Mouse (Mus musculus) liver, embryonic 15.5 days (tissue): ENCODE results near the gene Rpl14. TPM values are rescaled to one million over a fixed set of nuclear protein-coding genes. Genes with fewer than 3 reads are reported as not detected.
A peak's percentile ranks its signal among the peaks of the same experiment; 100 is the strongest.

Source experiments
- ATAC-seq: fragments of 200-750 bp; cut with Nextera tagmentation; 2 replicates; pipeline ENCODE4 v1.8.0; 2017; ENCODE audit warnings: moderate number of reproducible peaks, mild to moderate bottlenecking, moderate library complexity; ENCODE audit not compliant: insufficient read depth
- H3K27ac ChIP-seq: fragments of 300-500 bp; sonication (generic); replicated peaks from 2 replicates; pipeline ENCODE4 v1.5.1; 2015; ENCODE audit warnings: mild to moderate bottlenecking, inconsistent platforms
- H3K27me3 ChIP-seq: fragments of 300-500 bp; sonication (generic); 2 replicates; pipeline ENCODE4 v1.6.1; 2015; ENCODE audit warnings: mild to moderate bottlenecking, inconsistent platforms
- H3K36me3 ChIP-seq: fragments of 300-500 bp; sonication (generic); replicated peaks from 2 replicates; pipeline ENCODE4 v1.6.1; 2015; ENCODE audit warnings: moderate library complexity, mild to moderate bottlenecking, inconsistent platforms
- H3K4me1 ChIP-seq: fragments of 300-500 bp; sonication (generic); replicated peaks from 2 replicates; pipeline ENCODE4 v1.6.1; 2015; ENCODE audit warnings: inconsistent platforms
- H3K4me2 ChIP-seq: fragments of 300-500 bp; sonication (generic); 2 replicates; pipeline ENCODE4 v1.6.1; 2015; ENCODE audit warnings: moderate library complexity, mild to moderate bottlenecking, inconsistent platforms
- H3K4me3 ChIP-seq: fragments of 300-500 bp; sonication (generic); replicated peaks from 2 replicates; pipeline ENCODE4 v1.5.1; 2015; ENCODE audit warnings: mild to moderate bottlenecking, inconsistent platforms
- H3K9ac ChIP-seq: fragments of 300-500 bp; sonication (generic); 2 replicates; pipeline ENCODE4 v1.6.1; 2015; ENCODE audit warnings: moderate library complexity, mild to moderate bottlenecking, inconsistent platforms
- H3K9me3 ChIP-seq: fragments of 300-500 bp; sonication (generic); replicated peaks from 2 replicates; pipeline ENCODE4 v1.6.1; 2016; ENCODE audit warnings: inconsistent platforms
- WGBS: fragments of 180-500 bp; shearing (Covaris S2); methylation state at CpG from one replicate; pipeline ENCODE4 v1.1.7; 2015; ENCODE audit warnings: mixed read lengths; ENCODE audit not compliant: insufficient replicate concordance; 5-methylcytosine and 5-hydroxymethylcytosine counted together
- polyA plus RNA-seq: library from polyadenylated mRNA; unstranded; fragments of >200 nt; fragmentation: Nextera tagmentation; extraction: Ambion mirVana; gene quantifications from 2 replicates; pipeline ENCODE4 v1.2.1, GENCODE M21; 2015

Gene Rpl14
- polyA plus RNA-seq, 1 experiment from 2014 or later = 383 TPM

GRCm38 (mm10) chr9:120591490-120591889, 20.2 kb downstream of the Rpl14 start:
- ATAC-seq = no peak
- no peaks in the 10 kb centered on the region for H3K27me3 ChIP-seq

GRCm38 (mm10) chr9:120593383-120594101, 22.3 kb downstream of the Rpl14 start:
- Histone ChIP-seq H3K36me3 (no peaks in the 10 kb centered on the region), H3K9me3 (no peaks in the 10 kb centered on the region), H3K9ac (no peak overlapping the region), H3K27me3 (no peaks in the 10 kb centered on the region), H3K4me1 (no peaks in the 10 kb centered on the region), H3K27ac (no peak overlapping the region), H3K4me3 (no peak overlapping the region), H3K4me2 (no peak overlapping the region)
- no peak for ATAC-seq
- WGBS = 57% methylated on average over 9 of the region's 9 CpGs

More at GRCm38 (mm10) chr9:120591490-120591889, 20.2 kb downstream of the Rpl14 start:
- Histone ChIP-seq H3K9me3 (no peaks in the 10 kb centered on the region), H3K4me1 (no peaks in the 10 kb centered on the region), H3K4me3 (no peak overlapping the region), H3K9ac (no peak overlapping the region), H3K27ac (no peak overlapping the region), H3K4me2 (no peak overlapping the region), H3K36me3 (no peaks in the 10 kb centered on the region)
- 2% methylated on average over 9 of the region's 9 CpGs for WGBS

DNA sequence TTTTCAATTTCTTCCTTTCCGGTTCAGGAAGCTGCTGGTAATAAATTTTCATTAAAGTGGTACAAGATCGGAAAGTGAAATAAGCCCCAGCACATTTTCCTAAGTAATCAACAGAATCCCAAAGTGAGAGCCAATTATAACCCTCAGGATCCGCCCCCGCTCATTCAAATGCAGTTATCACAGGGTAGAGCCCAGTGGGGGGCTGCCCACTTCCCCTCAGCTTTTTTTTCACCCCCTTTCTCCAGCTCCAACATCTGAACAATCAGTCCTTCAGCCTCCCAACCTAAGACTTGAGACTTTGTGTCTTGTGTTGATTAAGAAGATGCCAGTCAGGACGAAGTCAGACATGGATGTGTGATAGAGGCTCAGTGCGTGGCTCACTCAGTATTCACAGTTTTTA, 23.6 kb downstream of the Rpl14 start:
- Histone ChIP-seq H3K9me3 (no peaks in the 10 kb centered on the region), H3K36me3 (no peaks in the 10 kb centered on the region), H3K27me3 (no peaks in the 10 kb centered on the region), H3K4me1 (no peaks in the 10 kb centered on the region), H3K4me3 (no peak overlapping the region), H3K9ac (no peak overlapping the region), H3K27ac (no peak overlapping the region), H3K4me2 (no peak overlapping the region)
- WGBS = 57% methylated on average over 6 of the region's 6 CpGs
- ATAC-seq = no peak

DNA sequence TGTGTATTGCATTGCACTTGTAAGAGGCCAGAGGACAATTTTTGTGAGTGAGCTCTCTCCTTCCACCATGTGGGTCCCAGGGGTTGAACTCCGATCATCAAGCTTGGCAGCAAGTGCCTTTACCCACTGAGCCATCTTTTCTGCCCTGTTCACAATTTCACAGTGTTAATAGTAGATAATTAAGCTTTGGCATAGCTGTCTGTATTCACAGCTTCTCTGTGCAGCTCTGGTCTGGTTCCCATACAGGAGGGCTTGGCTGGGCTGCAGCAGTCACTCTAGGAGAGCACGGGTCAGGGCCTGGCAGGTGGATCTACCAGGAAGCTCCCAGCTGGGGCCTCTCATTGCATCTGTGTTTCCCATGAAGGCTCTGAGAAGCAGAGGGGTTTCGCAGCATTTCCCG, 24.1 kb downstream of the Rpl14 start:
- H3K4me2 ChIP-seq = no peak overlapping the region
- H3K27me3 ChIP-seq = no peaks in the 10 kb centered on the region
- no peak overlapping the region for H3K4me3 ChIP-seq
- H3K4me1 ChIP-seq = no peaks in the 10 kb centered on the region
- H3K36me3 ChIP-seq = no peaks in the 10 kb centered on the region
- WGBS = 73% methylated on average over 4 of the region's 4 CpGs
- no peak for ATAC-seq
- no peak overlapping the region for H3K9ac ChIP-seq
- H3K9me3 ChIP-seq = no peaks in the 10 kb centered on the region
- no peak overlapping the region for H3K27ac ChIP-seq

DNA sequence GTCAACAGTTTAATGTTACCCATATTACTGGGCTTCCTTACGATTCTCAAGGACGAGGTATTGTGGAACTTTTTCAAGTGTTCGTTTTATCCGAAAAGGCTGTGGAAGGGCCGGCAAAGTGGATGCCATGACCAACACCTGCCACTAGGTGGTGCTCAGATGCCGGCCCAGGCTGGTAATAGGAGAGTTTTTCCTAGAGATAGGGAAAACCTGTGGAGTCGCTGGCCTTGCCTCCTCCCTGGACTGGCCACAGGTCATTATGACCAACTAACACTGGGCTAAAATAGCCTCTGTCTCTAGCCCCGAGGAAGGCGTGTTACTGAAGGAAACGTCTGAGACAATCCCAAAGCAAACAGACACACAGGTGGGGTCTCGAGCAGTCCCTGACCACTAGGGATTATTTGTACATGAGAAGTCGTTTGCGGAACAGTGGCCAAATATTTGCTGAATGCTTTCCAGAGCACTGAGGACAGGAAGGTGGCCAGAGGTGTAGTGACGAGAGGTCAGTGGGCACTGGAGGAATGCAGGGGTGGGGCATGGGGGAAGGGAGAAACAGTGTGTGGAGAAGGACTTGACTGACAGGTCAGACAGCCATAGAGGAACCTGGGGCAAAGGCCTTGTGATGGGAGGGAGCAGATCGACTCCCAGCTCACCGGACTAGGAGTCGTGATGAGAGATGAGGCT, 30.4 kb downstream of the Rpl14 start:
- peak overlapping the region; percentile 68 for H3K27ac ChIP-seq
- 14% methylated on average over 17 of the region's 17 CpGs for WGBS
- H3K4me3 ChIP-seq = peak overlapping the region; percentile 29
- H3K4me1 ChIP-seq = peaks cover 10% of the 10 kb centered on the region
- H3K36me3 ChIP-seq = no peaks in the 10 kb centered on the region
- no peaks in the 10 kb centered on the region for H3K9me3 ChIP-seq
- no peak overlapping the region for H3K9ac ChIP-seq
- peak overlapping the region; percentile 53 for H3K4me2 ChIP-seq
- H3K27me3 ChIP-seq = no peaks in the 10 kb centered on the region
- ATAC-seq = peak; percentile 88

GRCm38 (mm10) chr9:120602172-120602838, 31.1 kb downstream of the Rpl14 start:
- no peaks in the 10 kb centered on the region for H3K36me3 ChIP-seq
- peak overlapping the region; percentile 29 for H3K4me3 ChIP-seq
- H3K9ac ChIP-seq = no peak overlapping the region
- H3K27ac ChIP-seq = peak overlapping the region; percentile 68
- H3K9me3 ChIP-seq = no peaks in the 10 kb centered on the region
- ATAC-seq = peak; percentile 85
- WGBS = 44% methylated on average over 17 of the region's 17 CpGs
- peaks cover 10% of the 10 kb centered on the region for H3K4me1 ChIP-seq
- H3K27me3 ChIP-seq = no peaks in the 10 kb centered on the region
- peak overlapping the region; percentile 53 for H3K4me2 ChIP-seq

DNA sequence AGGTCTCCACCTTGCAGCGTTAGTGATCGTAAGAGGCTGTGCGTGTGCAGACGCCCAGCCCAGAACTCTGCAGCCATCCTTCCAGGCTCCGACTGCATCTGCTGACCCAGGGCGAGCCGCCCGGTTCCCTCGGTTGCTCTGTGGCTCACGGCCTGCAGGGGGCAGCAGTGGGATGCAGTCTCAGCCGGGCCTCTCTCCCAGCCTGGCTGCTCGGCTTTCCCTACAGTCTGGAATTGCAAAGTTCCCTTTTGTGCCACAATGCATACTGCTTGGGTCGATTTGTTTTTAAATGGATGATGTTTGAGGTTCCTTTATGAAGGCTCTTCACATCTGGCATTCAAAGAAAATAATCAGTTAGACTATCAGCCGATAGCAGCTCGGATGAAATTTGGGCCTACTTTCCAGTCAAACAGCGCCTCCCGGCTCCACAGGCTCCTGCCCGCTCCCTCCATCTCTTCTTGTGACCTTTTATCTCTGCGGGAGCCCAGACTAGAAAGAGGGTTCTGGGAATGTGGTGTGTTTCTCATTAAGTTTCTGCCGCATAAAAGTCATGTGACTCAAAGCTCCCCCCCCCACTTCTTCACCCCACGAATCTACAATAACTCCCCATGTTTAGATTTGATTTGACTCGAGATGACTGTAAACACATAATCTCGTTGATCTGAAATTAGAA, 31.7 kb downstream of the Rpl14 start:
- Histone ChIP-seq H3K4me1 (peaks cover 10% of the 10 kb centered on the region), H3K27me3 (no peaks in the 10 kb centered on the region), H3K4me2 (peak overlapping the region; percentile 53), H3K36me3 (no peaks in the 10 kb centered on the region), H3K9me3 (no peaks in the 10 kb centered on the region), H3K4me3 (peak overlapping the region; percentile 29), H3K27ac (peak overlapping the region; percentile 68; the same call in 1 of the 2 replicates), H3K9ac (no peak overlapping the region)
- WGBS = 13% methylated on average over 23 of the region's 23 CpGs
- ATAC-seq = peak; percentile 30; the same call in 1 of the 2 replicates

DNA sequence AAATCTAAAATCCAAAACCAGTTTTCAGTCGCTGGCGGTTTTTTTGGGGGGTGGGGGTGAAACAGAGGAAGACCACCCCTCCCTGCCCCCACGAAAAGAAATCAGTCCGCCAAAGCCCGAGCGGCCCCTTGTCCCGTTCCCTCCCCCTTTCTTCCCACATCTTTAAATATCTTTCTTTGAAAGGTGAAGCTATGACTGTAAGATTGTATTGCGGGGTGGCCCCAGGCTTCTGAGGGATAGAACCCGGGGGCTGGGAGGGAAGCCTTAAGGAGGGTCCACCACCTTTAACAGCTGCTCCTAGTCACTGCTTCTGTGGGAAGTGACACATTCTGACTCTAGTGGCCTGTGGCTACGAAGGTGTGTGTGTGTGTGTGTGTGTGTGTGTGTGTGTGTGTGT, 32.3 kb downstream of the Rpl14 start:
- ATAC-seq = no peak
- WGBS = 48% methylated on average over 10 of the region's 10 CpGs
- Histone ChIP-seq H3K4me2 (no peak overlapping the region), H3K27me3 (no peaks in the 10 kb centered on the region), H3K36me3 (no peaks in the 10 kb centered on the region), H3K9ac (no peak overlapping the region), H3K4me3 (no peak overlapping the region), H3K4me1 (peaks cover 10% of the 10 kb centered on the region), H3K9me3 (no peaks in the 10 kb centered on the region), H3K27ac (no peak overlapping the region)

GRCm38 (mm10) chr9:120603956-120604355, 32.7 kb downstream of the Rpl14 start:
- no peak overlapping the region for H3K27ac ChIP-seq
- H3K4me2 ChIP-seq = no peak overlapping the region
- H3K9ac ChIP-seq = no peak overlapping the region
- no peak for ATAC-seq
- no peaks in the 10 kb centered on the region for H3K36me3 ChIP-seq
- H3K4me3 ChIP-seq = no peak overlapping the region
- peaks cover 10% of the 10 kb centered on the region for H3K4me1 ChIP-seq
- WGBS = 52% methylated on average over 12 of the region's 12 CpGs
- no peaks in the 10 kb centered on the region for H3K9me3 ChIP-seq
- no peaks in the 10 kb centered on the region for H3K27me3 ChIP-seq

- Histone ChIP-seq H3K36me3 (no peaks in the 10 kb centered on the region), H3K27ac (no peak overlapping the region), H3K4me3 (no peak overlapping the region), H3K4me1 (no peaks in the 10 kb centered on the region), H3K4me2 (no peak overlapping the region), H3K27me3 (no peaks in the 10 kb centered on the region), H3K9ac (no peak overlapping the region), H3K9me3 (no peaks in the 10 kb centered on the region)
- ATAC-seq = no peak
Observed at GRCm38 (mm10) chr9:120611055-120611454, 39.8 kb downstream of the Rpl14 start.

GRCm38 (mm10) chr9:120614059-120614458, 42.8 kb downstream of the Rpl14 start:
- H3K4me2 ChIP-seq = no peak overlapping the region
- no peak overlapping the region for H3K27ac ChIP-seq
- no peak overlapping the region for H3K9ac ChIP-seq
- H3K9me3 ChIP-seq = no peaks in the 10 kb centered on the region
- no peak overlapping the region for H3K4me3 ChIP-seq
- H3K27me3 ChIP-seq = 0 out of 2 replicates have a peak, but pooled peaks cover 2% of the 10 kb centered on the region
- no peaks in the 10 kb centered on the region for H3K36me3 ChIP-seq
- WGBS = 67% methylated on average over 6 of the region's 6 CpGs
- no peaks in the 10 kb centered on the region for H3K4me1 ChIP-seq
- no peak for ATAC-seq
